Mouse (Mus musculus) monocyte, adult 5-6 weeks (primary cell): ENCODE measurements at regions not wholly inside any gene's neighbourhood (a gene's known extent, or its start where the extent isn't known, plus 50 kb on each side); places are given as distances from the start of the nearest gene placed in this dataset.

Source experiments
- ATAC-seq: fragments of 153-309, 156-312 bp; replicated peaks from 2 replicates; pipeline ENCODE4 v1.8.0; 2017; ENCODE audit warnings: mild to moderate bottlenecking; ENCODE audit not compliant: low TSS enrichment, insufficient number of reproducible peaks, severe bottlenecking, poor library complexity, low FRiP score

GRCm38 (mm10) chr1:177561716-177562588 is 119.8 kb downstream of the Zbtb18 start:
- no peak for ATAC-seq

- no peak for ATAC-seq
Observed at GRCm38 (mm10) chr1:177562589-177562912, 120.4 kb downstream of the Zbtb18 start.

GRCm38 (mm10) chr1:177565678-177566077 is 123.5 kb downstream of the Zbtb18 start:
- no peak for ATAC-seq

- no peak for ATAC-seq
Observed at GRCm38 (mm10) chr1:177568056-177568816, 126.1 kb downstream of the Zbtb18 start.

GRCm38 (mm10) chr1:177569572-177569971 is 127.4 kb downstream of the Zbtb18 start:
- ATAC-seq, result peak; percentile 41; the same call in 1 of the 2 replicates

- no peak for ATAC-seq
Observed at GRCm38 (mm10) chr1:177573017-177573725, 131.0 kb downstream of the Zbtb18 start.

GRCm38 (mm10) chr1:177573781-177574180 is 131.6 kb downstream of the Zbtb18 start:
- ATAC-seq, result no peak

GRCm38 (mm10) chr1:177574312-177574711 is 132.2 kb downstream of the Zbtb18 start:
- no peak for ATAC-seq

GRCm38 (mm10) chr1:177584302-177584886 is 142.2 kb downstream of the Zbtb18 start:
- ATAC-seq, result no peak

- ATAC-seq, result no peak
Observed at GRCm38 (mm10) chr1:177585320-177585719, 143.2 kb downstream of the Zbtb18 start.

- ATAC-seq, result no peak
Observed at GRCm38 (mm10) chr1:177589034-177589433, 140.6 kb upstream of the 1700016C15Rik start.

GRCm38 (mm10) chr1:177589656-177590055 is 140.0 kb upstream of the 1700016C15Rik start:
- ATAC-seq, result no peak

GRCm38 (mm10) chr1:177591742-177592141 is 137.9 kb upstream of the 1700016C15Rik start:
- no peak for ATAC-seq

GRCm38 (mm10) chr1:177592337-177592736 is 137.3 kb upstream of the 1700016C15Rik start:
- no peak for ATAC-seq

- no peak for ATAC-seq
Observed at GRCm38 (mm10) chr1:177594341-177594740, 135.3 kb upstream of the 1700016C15Rik start.

GRCm38 (mm10) chr1:177595326-177595914 is 134.2 kb upstream of the 1700016C15Rik start:
- ATAC-seq, result no peak

GRCm38 (mm10) chr1:177597036-177597435 is 132.6 kb upstream of the 1700016C15Rik start:
- no peak for ATAC-seq

- no peak for ATAC-seq
Observed at GRCm38 (mm10) chr1:177605353-177605969, 124.2 kb upstream of the 1700016C15Rik start.
